Mouse (Mus musculus) liver, embryonic 14 days (tissue): ENCODE results near the gene Gm21767. TPM values are rescaled to one million over a fixed set of nuclear protein-coding genes. Genes with fewer than 3 reads are reported as not detected.

Experiments
- polyA plus RNA-seq: library from polyadenylated mRNA; depleted of rRNA; stranded (reverse); fragments of >200 nt; gene quantifications from 2 replicates; pipeline ENCODE4 v1.2.3, GENCODE M21; 2012; rRNA removed

Gene Gm21767
- not detected in 2 replicates for polyA plus RNA-seq

GRCm38 (mm10) chrY:13941438-13941837, at the start of gene Gm21767:
Gene Gm21767, plus strand, starts transcription at chrY:13941738.

